Mouse (Mus musculus): ENCODE results near the gene S100a14.

Gene S100a14

GRCm38 (mm10) chr3:90525421-90525820, 1.2 kb upstream of the S100a14 start:
- DNase-seq: no peak

- DNase-seq: no peak
Observed at GRCm38 (mm10) chr3:90526076-90526475, 580 bp upstream of the S100a14 start.

GRCm38 (mm10) chr3:90527291-90527873, 726 bp downstream of the S100a14 start:
- DNase-seq: no peak

- DNase-seq: no peak
Observed at GRCm38 (mm10) chr3:90531713-90532112, 5.1 kb downstream of the S100a14 start.

GRCm38 (mm10) chr3:90535446-90535845, 8.8 kb downstream of the S100a14 start:
- DNase-seq: no peak

GRCm38 (mm10) chr3:90537141-90537904, 10.7 kb downstream of the S100a14 start, which contains the start of gene S100a16:
S100a16 (plus strand) TSS chr3:90537254.
- peak in 1 of 2 experiments; percentile 11 for DNase-seq

GRCm38 (mm10) chr3:90537905-90538296, 11.2 kb downstream of the S100a14 start:
- DNase-seq: no peak

- DNase-seq: no peak
Observed at GRCm38 (mm10) chr3:90540904-90541303, 14.2 kb downstream of the S100a14 start.

- DNase-seq: no peak
Observed at GRCm38 (mm10) chr3:90549676-90550420, 23.2 kb downstream of the S100a14 start.

- DNase-seq: no peak
Observed at GRCm38 (mm10) chr3:90550421-90550790, 23.8 kb downstream of the S100a14 start.

GRCm38 (mm10) chr3:90552231-90552630, 25.6 kb downstream of the S100a14 start:
- no peak for DNase-seq

- DNase-seq: no peak
Observed at GRCm38 (mm10) chr3:90555954-90556353, 29.3 kb downstream of the S100a14 start.

- no peak for DNase-seq
Observed at GRCm38 (mm10) chr3:90560008-90560628, 33.5 kb downstream of the S100a14 start, which contains the start of gene S100a3. S100a3 (plus strand) TSS chr3:90560578.

- DNase-seq: no peak
Observed at GRCm38 (mm10) chr3:90574691-90575090, 48.0 kb downstream of the S100a14 start.

- DNase-seq: no peak
Observed at GRCm38 (mm10) chr3:90575320-90575719, 48.7 kb downstream of the S100a14 start.

GRCm38 (mm10) chr3:90576351-90577001, 49.8 kb downstream of the S100a14 start:
- DNase-seq: no peak
